Mouse (Mus musculus): ENCODE measurements around the gene Trim60.

Trim60 gene

GRCm38 (mm10) chr8:64983150-64983897 lies 35.1 kb downstream of the Trim60 start:
- no peak for DNase-seq

GRCm38 (mm10) chr8:64962836-64963235 lies 55.5 kb downstream of the Trim60 start:
- DNase-seq: no peak

- DNase-seq: no peak
Measured at GRCm38 (mm10) chr8:64959025-64959424, 59.4 kb downstream of the Trim60 start.

GRCm38 (mm10) chr8:64952101-64952500 lies 66.3 kb downstream of the Trim60 start:
- DNase-seq: no peak
